Mouse (Mus musculus): ENCODE results near the gene Agbl4.

Agbl4 gene

DNA sequence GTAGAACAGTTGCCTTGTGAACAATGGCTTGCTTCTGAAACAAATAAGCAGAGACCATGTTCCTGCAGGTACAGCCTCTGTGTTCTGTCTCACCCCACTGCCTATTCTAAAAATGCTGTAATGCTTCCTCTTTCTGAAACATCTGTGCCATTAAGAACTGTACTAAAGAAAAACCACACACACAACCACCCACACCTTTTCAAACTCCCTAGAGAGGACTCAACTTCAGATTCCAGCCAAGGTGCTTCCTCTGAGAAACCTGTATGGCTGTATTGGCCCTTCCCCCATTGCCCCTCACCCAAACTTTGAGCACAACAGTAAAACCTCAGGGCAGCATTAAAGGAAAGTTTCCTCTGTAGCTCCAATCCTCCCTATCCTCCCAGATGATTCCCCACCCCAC is 1002.3 kb downstream of the Agbl4 start:
- peak in 1 of 2 experiments; percentile 13 for DNase-seq (ENCODE audit: low spot score in 2 of 2)

- no peak for DNase-seq (ENCODE audit: low spot score in 2 of 2)
Observed at GRCm38 (mm10) chr4:111400676-111401075, 1003.2 kb downstream of the Agbl4 start.

DNA sequence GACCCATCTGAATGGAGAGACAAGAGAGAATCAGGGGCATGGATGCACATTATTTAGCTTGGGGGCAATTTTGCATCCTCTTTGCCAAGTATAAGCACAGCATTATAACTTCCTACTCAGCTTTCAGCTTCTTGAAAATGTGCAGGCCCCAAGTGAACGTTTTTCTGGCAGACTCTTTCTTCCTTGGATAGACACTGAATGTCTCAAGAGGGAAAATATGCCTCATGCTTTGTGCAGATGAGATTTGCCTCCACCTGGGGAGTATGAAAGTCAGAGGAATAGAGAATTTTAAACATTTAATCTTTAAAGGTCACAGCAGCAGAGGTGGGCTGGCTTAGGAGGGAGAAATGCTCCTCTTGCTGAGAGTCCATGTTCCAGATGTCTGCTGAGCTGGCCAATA is 1005.8 kb downstream of the Agbl4 start:
- DNase-seq (ENCODE audit: low spot score in 2 of 2): no peak

GRCm38 (mm10) chr4:111410731-111411130 is 1013.3 kb downstream of the Agbl4 start:
- DNase-seq (ENCODE audit: low spot score in 2 of 2): no peak

GRCm38 (mm10) chr4:111414399-111414798 is 1016.9 kb downstream of the Agbl4 start:
- peak; percentile 39 for DNase-seq (ENCODE audit: low spot score in 2 of 2)

GRCm38 (mm10) chr4:111414818-111415488 is 1017.5 kb downstream of the Agbl4 start, which contains the start of gene Bend5:
Gene Bend5 (plus strand): TSS chr4:111415006.
- DNase-seq (ENCODE audit: low spot score in 2 of 2): peak; percentile 62 to 70

DNA sequence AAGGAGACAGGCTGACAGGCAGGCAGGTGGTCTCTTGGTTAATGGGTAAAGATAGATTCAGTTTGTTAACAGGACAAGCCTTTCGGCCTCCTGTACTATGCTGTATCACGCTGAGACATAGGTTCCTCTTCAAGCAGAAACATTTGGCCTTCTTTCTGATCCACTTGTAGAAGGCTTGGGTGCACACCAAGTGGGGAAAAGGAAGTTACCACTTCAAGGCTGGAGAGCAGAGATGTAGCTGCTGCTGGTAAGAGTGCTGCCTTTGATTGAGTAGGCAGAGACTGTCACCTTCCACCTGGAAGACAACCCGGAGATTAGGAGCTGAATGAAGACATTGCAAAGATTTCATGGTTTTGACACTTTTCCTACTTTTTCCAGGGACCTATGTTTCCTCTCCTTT is 1018.7 kb downstream of the Agbl4 start:
- no peak for DNase-seq (ENCODE audit: low spot score in 2 of 2)

GRCm38 (mm10) chr4:111416551-111416950 is 1019.1 kb downstream of the Agbl4 start:
- no peak for DNase-seq (ENCODE audit: low spot score in 2 of 2)

DNA sequence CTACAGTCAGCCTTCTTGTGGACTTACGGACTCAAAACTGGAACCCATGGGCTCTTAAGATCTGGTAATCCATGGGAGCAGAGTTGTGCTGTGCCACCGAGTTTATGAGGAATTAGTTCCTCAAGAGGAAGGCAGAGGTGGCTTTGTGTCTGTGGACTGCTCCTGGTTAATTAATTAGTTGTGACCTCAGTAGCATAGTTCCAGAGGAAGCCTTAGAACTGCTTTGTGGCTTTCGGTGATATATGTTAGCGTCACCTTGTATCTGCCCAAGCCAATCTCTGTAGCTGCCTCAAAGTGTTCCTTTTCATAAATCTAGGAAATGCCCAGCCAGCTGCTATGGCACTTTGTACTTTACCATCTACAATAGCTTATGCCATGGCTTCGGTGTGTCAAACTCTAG is 1020.3 kb downstream of the Agbl4 start:
- no peak for DNase-seq (ENCODE audit: low spot score in 2 of 2)

GRCm38 (mm10) chr4:111419476-111419875 is 1022.0 kb downstream of the Agbl4 start:
- no peak for DNase-seq (ENCODE audit: low spot score in 2 of 2)

DNA sequence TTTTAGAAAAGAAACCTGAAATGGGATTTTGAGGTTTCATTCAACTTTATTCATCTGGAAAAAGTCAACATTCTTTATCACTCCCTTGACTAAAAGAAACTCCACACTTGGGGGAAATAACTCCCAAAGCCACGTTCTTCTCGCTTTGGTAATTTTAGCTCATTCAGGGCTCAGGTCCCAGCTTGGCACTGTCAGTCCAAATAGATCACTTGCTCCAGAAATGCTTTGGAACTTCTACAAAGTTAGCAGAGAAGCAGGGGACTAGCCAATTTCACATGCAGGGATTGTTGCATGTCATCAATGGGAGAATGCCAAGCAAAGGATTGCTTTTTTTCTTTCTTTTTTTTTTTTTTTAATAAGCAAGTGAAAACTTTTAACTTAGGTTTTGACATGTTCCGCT is 1022.6 kb downstream of the Agbl4 start:
- DNase-seq (ENCODE audit: low spot score in 2 of 2): peak; percentile 52 to 70

GRCm38 (mm10) chr4:111420955-111421354 is 1023.5 kb downstream of the Agbl4 start:
- no peak for DNase-seq (ENCODE audit: low spot score in 2 of 2)

GRCm38 (mm10) chr4:111421785-111422184 is 1024.3 kb downstream of the Agbl4 start:
- no peak for DNase-seq (ENCODE audit: low spot score in 2 of 2)

DNA sequence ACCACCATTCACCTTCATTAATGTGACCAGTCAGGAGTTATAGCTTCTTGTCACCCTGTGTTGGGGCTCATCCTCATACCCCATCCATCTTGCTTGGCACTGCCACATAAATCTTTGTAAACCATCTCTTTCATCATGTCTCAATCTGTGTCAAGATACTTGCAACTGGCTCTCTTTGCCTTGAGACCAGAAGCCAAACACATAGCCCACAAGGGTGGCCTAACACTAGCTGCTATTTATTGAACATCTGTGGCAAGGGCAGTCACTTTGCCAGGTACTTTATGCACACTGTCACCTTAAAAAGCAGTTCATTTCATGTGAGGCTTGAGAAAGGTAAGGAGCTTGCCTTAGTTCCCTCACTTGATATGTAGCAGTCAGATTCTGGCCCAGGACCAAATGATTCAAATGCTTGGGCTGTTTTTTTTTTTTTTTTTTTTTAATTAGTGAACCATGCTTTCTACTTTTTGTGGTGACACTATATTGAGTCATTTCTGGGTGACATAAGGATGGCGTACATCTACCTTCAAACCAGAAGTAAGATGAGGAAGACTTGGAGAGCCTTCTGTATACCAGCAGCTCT is 1027.0 kb downstream of the Agbl4 start:
- DNase-seq (ENCODE audit: low spot score in 2 of 2): no peak

- no peak for DNase-seq (ENCODE audit: low spot score in 2 of 2)
Observed at GRCm38 (mm10) chr4:111425170-111425569, 1027.7 kb downstream of the Agbl4 start.

GRCm38 (mm10) chr4:111431186-111431585 is 1033.7 kb downstream of the Agbl4 start:
- DNase-seq (ENCODE audit: low spot score in 2 of 2): peak; percentile 69 to 72

GRCm38 (mm10) chr4:111432013-111432412 is 1034.6 kb downstream of the Agbl4 start:
- DNase-seq (ENCODE audit: low spot score in 2 of 2): no peak

DNA sequence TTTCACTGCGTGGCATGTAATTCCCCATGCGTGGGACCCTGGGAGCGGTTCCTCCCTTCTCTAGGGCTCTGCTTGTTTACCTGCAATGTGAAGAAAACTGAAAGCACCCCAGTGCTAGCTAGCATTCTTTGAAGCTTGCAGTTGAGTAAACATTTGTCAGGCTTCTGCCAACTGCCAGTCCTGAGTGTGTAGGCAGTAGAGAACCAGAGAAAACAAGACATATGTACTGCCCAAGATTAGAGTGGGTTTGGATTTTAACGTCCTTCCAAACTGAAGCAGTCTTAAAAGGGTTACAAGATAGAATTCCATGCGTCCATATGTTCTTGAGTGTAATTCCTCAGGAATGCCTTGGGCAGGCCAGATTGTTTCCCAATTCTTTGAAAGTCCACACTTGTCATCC is 1035.0 kb downstream of the Agbl4 start:
- no peak for DNase-seq (ENCODE audit: low spot score in 2 of 2)

GRCm38 (mm10) chr4:111441709-111442108 is 1044.2 kb downstream of the Agbl4 start:
- no peak for DNase-seq (ENCODE audit: low spot score in 2 of 2)

DNA sequence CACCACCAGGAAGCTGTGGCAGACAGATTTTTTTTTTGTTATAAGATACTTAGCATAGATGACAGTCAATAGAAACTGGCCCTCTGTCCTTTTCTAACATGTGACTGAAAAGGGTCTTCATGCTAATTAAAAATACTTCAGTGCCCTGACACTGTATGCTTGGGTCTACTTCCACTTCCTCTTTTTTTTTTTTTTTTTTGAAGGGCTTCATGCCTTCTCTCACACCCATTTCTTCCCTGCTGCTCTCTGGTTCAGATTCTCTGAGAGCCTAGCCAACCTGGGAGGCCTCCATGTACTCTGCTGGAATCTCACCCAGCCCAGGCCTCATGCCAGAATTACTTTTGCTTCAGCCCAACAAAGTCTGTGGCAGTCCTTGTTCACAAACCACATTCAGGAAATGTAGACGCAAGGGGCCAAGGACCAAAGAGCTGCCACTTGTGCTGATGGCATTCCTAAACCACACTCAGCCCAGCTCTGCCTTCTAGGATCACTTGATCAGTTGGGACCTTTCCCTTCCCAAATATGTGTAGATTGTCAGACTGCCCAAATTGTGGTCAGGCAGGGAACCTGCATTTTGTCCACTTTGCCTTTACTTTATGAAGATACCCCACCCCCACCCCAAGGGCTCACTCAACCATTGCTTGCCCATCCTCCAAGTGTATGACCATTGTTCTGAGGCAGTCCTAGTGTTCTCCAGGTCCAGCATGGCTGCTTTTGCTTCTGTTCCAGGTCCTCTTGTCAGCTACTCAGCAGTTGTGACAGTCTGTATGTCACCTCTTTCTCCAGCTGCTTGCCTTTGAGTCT is 1045.2 kb downstream of the Agbl4 start:
- peak; percentile 33 to 36 for DNase-seq (ENCODE audit: low spot score in 2 of 2)

DNA sequence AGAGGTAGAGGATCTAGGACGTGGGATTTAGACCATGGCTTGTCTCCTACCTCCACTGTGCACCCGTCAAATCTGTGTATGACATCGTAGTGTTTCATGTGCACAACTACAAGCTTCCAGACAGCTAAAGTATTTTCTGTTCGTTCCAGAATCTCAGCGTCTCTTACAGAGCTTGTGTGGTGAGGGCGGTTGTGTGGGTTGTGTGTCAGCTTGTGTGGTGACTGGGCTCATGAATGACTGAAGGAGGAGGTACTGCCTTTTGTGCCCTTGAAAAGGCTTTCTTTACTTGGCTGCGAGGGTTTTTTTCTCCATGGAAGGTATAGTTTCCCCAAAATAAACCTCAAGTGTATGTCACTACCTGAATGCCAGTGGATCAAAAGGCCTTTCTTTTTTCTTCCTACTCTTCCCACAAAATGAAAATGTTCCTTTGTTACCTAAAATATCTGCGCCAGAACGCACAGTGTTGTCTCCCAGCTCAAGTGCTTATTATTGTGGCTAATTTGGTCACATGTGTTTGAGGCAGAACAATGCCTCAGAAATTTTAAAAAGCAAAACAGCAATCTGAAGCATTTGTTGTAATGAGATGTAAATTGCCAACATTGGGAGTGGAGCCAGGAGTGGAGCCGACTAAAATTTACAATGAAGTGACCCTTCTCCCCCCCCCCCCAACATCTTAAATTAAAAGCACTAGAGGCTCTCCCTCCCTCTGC is 1046.6 kb downstream of the Agbl4 start:
- DNase-seq (ENCODE audit: low spot score in 2 of 2): no peak

- DNase-seq (ENCODE audit: low spot score in 2 of 2): no peak
Observed at GRCm38 (mm10) chr4:111444616-111445160, 1047.2 kb downstream of the Agbl4 start.

Measured in heart, adult 9 months (tissue).